Mouse (Mus musculus) spleen, adult 2 months (tissue): ENCODE measurements around the gene Rad54l2.

Experiments used
- CTCF ChIP-seq: fragments of 200-500 bp; IDR thresholded peaks from 2 replicates; pipeline ENCODE4 v1.5.1; 2011; ENCODE audit warnings: mild to moderate bottlenecking, inconsistent platforms; ENCODE audit not compliant: insufficient read depth, insufficient read length, insufficient replicate concordance; ENCODE audit errors: extremely low read depth
- POLR2A ChIP-seq: fragments of 200-500 bp; IDR thresholded peaks from 2 replicates; pipeline ENCODE4 v1.6.1; 2011; ENCODE audit warnings: low read depth, low read length, inconsistent platforms

DNA sequence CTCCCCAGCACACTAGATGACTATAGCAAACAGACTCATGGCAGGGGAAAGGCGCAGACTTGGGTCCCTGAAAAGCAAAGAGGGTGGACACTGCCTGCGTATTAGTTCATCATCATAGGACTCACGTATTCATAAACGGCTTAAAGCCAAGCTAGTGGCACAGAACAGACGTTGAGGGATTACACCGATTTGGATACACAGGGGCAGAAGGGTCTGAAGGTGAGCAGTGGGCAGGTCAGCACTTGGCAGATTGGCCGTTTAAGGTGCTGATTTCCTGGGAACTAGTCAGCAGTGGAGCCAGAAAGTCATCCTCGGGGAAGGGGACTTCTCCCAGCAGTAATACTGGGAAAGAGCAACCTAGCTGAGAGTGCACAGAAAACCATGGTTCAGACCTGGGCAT, 100.2 kb downstream of the Rad54l2 start:
- TF ChIP-seq CTCF (no peak), POLR2A (no peak)
